Mouse (Mus musculus) intestine, postnatal 0 days (tissue): ENCODE data around the gene Cfap77. TPM values are rescaled to one million over a fixed set of nuclear protein-coding genes. Genes with fewer than 3 reads are reported as not detected.
A peak's percentile ranks its signal among the peaks of the same experiment; 100 is the strongest.

Source experiments
- ATAC-seq: fragments of 200-750 bp; cut with Nextera tagmentation; 2 replicates; pipeline ENCODE4 v1.8.0; 2017; ENCODE audit warnings: mild to moderate bottlenecking, moderate TSS enrichment, moderate library complexity
- H3K27ac ChIP-seq: fragments of 300-500 bp; sonication (generic); 2 replicates; pipeline ENCODE4 v1.5.1; 2014; ENCODE audit warnings: mild to moderate bottlenecking, low read depth, low read length, moderate library complexity
- H3K27me3 ChIP-seq: fragments of 300-500 bp; sonication (generic); replicated peaks from 2 replicates; pipeline ENCODE4 v1.6.1; 2014; ENCODE audit warnings: low read length, mixed read lengths; ENCODE audit not compliant: control insufficient read depth, insufficient read depth
- H3K36me3 ChIP-seq: fragments of 300-500 bp; sonication (generic); 2 replicates; pipeline ENCODE4 v1.6.1; 2014; ENCODE audit warnings: mild to moderate bottlenecking, moderate library complexity; ENCODE audit not compliant: control insufficient read depth, insufficient read depth
- H3K4me1 ChIP-seq: fragments of 300-500 bp; sonication (generic); replicated peaks from 2 replicates; pipeline ENCODE4 v1.6.1; 2014; ENCODE audit warnings: antibody characterized with exemption, low read length, mixed read lengths; ENCODE audit not compliant: control insufficient read depth, insufficient read depth
- H3K4me2 ChIP-seq: fragments of 300-500 bp; sonication (generic); replicated peaks from 2 replicates; pipeline ENCODE4 v1.6.1; 2014; ENCODE audit warnings: low read depth, mild to moderate bottlenecking, moderate library complexity
- H3K4me3 ChIP-seq: fragments of 300-500 bp; sonication (generic); 2 replicates; pipeline ENCODE4 v1.5.1; 2014; ENCODE audit warnings: low read depth, low read length
- H3K9ac ChIP-seq: fragments of 300-500 bp; sonication (generic); 2 replicates; pipeline ENCODE4 v1.6.1; 2014; ENCODE audit warnings: mild to moderate bottlenecking, low read depth, low read length
- H3K9me3 ChIP-seq: fragments of 300-500 bp; sonication (generic); 2 replicates; pipeline ENCODE4 v1.6.1; 2016; ENCODE audit warnings: mixed run types; ENCODE audit not compliant: control insufficient read depth
- CTCF ChIP-seq: sonication (generic); IDR thresholded peaks from 2 replicates; pipeline ENCODE4 v1.5.1; 2016; ENCODE audit warnings: low read depth, mild to moderate bottlenecking, control low read depth, antibody characterized with exemption, moderate library complexity
- WGBS: fragments of 180-500 bp; shearing (Covaris S2); extraction: QIAGEN DNeasy Blood & Tissue Kit; methylation state at CpG from one replicate; pipeline ENCODE4 v1.1.7; 2014; 5-methylcytosine and 5-hydroxymethylcytosine counted together
- polyA plus RNA-seq: library from polyadenylated mRNA; unstranded; fragments of >200 nt; fragmentation: Nextera tagmentation; extraction: Ambion mirVana; gene quantifications from 2 replicates; pipeline ENCODE4 v1.2.1, GENCODE M21; 2015

The Cfap77 gene
- polyA plus RNA-seq, 1 experiment from 2014 or later: 0.08 TPM

DNA sequence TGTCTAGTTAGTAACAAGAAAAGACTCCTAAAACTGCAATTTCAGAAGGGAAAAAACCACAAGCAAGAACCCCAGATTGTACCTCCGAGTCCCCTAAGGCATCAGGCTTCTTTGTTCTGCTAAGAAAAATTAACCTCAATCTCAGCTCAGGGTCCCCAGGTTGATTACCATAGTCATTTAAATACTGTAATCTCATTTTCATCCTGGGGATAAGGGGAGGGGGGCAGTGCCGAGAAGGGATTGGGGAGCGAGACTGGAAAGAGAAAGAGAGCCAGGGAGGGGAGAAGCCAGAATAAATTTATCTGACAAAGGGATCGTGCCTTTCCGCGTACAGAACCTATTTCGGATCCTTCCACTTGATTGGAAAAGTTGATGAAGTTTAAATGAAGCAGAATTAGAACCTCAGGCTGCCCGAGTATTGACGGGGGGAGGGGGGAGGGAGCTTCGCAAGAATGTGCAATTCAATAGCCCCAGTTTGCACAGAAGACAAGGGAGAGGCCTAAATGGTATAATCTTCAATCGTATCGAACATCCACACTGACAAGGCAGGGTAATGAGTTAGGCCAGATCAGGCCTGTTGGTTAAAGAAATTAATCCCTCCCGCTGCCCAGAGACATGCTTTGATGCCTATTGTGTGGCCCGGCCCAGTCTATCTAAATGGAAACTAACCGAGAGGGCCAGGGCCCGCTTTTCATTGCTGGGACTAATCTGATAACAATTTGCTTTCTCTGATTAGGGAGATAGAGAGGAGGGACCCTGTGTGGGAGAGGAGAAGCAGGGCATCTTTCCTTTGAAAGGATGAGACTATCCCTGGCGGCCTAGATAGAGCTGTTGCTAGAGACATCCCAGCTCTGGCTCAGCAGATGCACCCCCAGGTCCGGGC is 14.0 kb downstream of the Cfap77 start:
- Histone ChIP-seq H3K9me3 (no peaks in the 10 kb centered on the region), H3K27ac (no peak overlapping the region), H3K9ac (no peak overlapping the region), H3K4me1 (no peaks in the 10 kb centered on the region), H3K4me3 (no peak overlapping the region), H3K36me3 (no peaks in the 10 kb centered on the region), H3K27me3 (peaks cover 16% of the 10 kb centered on the region), H3K4me2 (no peak overlapping the region)
- no peak for ATAC-seq
- 40% methylated on average over 18 of the region's 18 CpGs for WGBS
- no peak for TF ChIP-seq CTCF

DNA sequence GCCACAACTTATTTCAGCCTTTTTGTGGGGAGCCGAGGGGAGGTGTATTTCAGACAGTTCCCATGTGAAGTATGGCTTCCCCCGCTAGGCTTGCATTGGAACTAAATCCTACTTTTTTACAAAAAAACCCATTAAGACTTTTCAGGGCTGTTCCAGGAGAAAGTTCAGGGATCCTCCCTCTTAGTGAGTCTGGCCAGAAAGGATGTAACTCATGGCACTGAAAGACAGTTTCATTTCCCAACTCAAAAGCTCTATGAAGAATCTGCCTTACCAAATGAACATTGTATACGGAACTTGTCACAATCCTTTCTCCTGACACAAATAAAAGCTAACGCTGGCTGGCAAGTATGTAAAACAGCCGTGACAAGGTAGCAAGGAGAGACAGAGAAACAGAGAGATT is 15.1 kb downstream of the Cfap77 start:
- Histone ChIP-seq H3K27me3 (peaks cover 16% of the 10 kb centered on the region), H3K9me3 (no peaks in the 10 kb centered on the region), H3K36me3 (no peaks in the 10 kb centered on the region), H3K9ac (no peak overlapping the region), H3K27ac (no peak overlapping the region), H3K4me3 (no peak overlapping the region), H3K4me2 (no peak overlapping the region), H3K4me1 (0 out of 2 replicates have a peak, but pooled peaks cover 3% of the 10 kb centered on the region)
- 34% methylated on average over 5 of the region's 5 CpGs for WGBS
- TF ChIP-seq CTCF: no peak
- ATAC-seq: no peak

DNA sequence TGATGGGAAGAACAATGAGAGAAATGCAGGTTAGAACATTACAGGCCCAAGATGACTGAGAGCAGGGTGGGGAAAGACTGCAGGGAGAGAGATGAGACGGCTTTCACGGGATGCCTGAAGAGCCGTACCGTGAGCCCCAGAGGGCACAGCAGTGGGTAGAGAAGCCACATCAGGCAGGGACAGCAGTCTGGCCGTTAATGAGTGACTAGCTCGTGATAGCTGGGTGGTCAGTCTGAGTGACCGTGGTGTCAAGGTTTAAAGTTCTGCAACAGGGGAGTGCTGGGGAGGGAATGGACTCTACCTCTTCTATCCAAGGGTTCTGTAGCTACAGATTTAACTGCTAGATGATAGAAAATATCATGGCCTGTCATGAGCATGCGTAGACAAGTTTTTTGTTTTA is 19.2 kb downstream of the Cfap77 start:
- H3K9me3 ChIP-seq: no peaks in the 10 kb centered on the region
- H3K4me3 ChIP-seq: no peak overlapping the region
- no peaks in the 10 kb centered on the region for H3K36me3 ChIP-seq
- H3K27ac ChIP-seq: no peak overlapping the region
- no peak overlapping the region for H3K4me2 ChIP-seq
- no peak for TF ChIP-seq CTCF
- H3K9ac ChIP-seq: no peak overlapping the region
- peak; percentile 43; the same call in 1 of the 2 replicates for ATAC-seq
- 0 out of 2 replicates have a peak, but pooled peaks cover 3% of the 10 kb centered on the region for H3K4me1 ChIP-seq
- WGBS: 35% methylated on average over 8 of the region's 8 CpGs
- peaks cover 8% of the 10 kb centered on the region; the same call in 1 of the 2 replicates for H3K27me3 ChIP-seq

DNA sequence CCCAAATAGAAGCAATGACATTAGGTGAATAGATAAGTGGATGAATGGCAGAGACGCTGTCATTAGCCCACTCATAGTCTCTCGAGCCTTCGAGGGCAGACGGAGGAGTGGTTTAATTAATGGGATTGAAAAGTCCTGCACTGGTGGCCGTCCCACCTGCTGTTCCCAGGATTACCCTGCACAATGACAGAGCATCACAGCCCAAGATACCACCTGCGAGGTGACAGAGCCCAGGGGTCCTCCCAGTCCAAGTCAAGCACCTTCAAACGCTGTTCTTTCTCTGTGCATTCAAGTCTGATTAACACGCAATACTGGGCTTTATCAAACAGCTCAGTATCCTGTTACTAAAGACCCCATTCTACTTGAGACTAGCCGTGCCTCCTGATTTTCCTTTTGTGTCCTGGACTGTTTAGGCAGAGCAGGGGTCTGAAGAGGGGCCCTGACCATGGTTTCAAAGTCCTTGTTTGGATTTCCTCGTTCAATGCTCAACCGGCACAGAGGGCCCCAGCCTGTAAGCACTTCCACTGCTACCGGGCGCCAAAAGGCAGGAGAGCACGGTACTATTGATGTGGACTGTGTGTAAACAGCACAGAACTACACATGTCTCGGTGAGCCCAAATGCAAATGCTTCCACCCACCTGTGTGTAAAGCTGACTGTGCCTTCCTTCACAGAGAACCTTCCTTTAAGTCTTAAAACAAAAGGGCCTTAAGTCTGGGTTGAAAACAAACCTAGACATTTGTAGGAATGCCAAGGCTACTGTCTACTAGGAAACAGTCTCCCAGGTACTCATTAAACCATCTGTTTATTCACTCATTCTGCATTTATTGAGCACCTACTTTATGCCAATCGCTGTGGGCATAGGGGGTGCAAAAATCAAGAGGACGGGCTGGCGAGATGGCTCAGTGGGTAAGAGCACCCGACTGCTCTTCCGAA is 20.1 kb downstream of the Cfap77 start:
- WGBS: 51% methylated on average over 20 of the region's 20 CpGs
- Histone ChIP-seq H3K27ac (no peak overlapping the region), H3K36me3 (no peaks in the 10 kb centered on the region), H3K4me2 (no peak overlapping the region), H3K27me3 (peaks cover 5% of the 10 kb centered on the region; the same call in 1 of the 2 replicates), H3K4me1 (0 out of 2 replicates have a peak, but pooled peaks cover 3% of the 10 kb centered on the region), H3K4me3 (no peak overlapping the region), H3K9me3 (no peaks in the 10 kb centered on the region), H3K9ac (no peak overlapping the region)
- no peak for ATAC-seq
- TF ChIP-seq CTCF: no peak

DNA sequence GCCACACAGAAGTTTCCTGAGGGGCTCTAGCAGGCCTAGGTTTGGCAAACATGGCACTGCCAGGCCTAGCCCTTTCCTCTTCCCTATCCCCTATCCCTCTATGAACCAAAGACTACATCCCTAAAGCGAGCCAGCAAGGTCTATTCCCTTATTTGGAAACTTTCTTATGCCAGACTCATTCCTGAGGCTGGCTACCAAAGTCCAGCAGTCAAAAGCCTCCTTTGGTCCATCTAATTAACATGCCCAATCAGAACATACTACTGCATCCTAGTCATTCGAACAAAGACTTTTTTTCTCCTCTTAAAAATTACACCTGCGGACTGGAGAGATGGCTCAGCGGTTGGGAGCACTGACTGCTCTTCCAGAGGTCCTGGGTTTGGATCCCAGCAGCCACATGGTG is 22.9 kb downstream of the Cfap77 start:
- 0 out of 2 replicates have a peak, but pooled peaks cover 3% of the 10 kb centered on the region for H3K4me1 ChIP-seq
- H3K4me2 ChIP-seq: no peak overlapping the region
- TF ChIP-seq CTCF: no peak
- no peaks in the 10 kb centered on the region for H3K36me3 ChIP-seq
- WGBS: 82% methylated on average over 4 of the region's 4 CpGs
- no peaks in the 10 kb centered on the region for H3K9me3 ChIP-seq
- H3K4me3 ChIP-seq: no peak overlapping the region
- H3K27me3 ChIP-seq: no peaks in the 10 kb centered on the region
- no peak overlapping the region for H3K27ac ChIP-seq
- no peak for ATAC-seq
- no peak overlapping the region for H3K9ac ChIP-seq
